Mouse (Mus musculus) left cerebral cortex, adult 2 months (tissue): ENCODE results near the gene Coa6. TPM values are rescaled to one million over a fixed set of nuclear protein-coding genes. Genes with fewer than 3 reads are reported as not detected.

ENCODE experiments used
- DNase-seq, 2 experiments: peaks; one replicate each; pipeline ENCODE4 v3.0.0; 2021 to 2022; ENCODE audit warnings: low spot score in 2 of 2, mixed read lengths in 1 of 2; ENCODE audit errors: extremely low spot score in 1 of 2
- H3K27ac ChIP-seq: fragments of 200-600 bp; 2 replicates; pipeline ENCODE4 v1.8.1; 2022
- H3K4me3 ChIP-seq: fragments of 200-600 bp; 2 replicates; pipeline ENCODE4 v1.8.1; 2022
- CTCF ChIP-seq: fragments of 200-600 bp; IDR thresholded peaks from 2 replicates; pipeline ENCODE4 v1.8.1; 2022; ENCODE audit warnings: antibody characterized with exemption, mild to moderate bottlenecking, moderate library complexity
- intact Hi-C: fragments of 180-260 bp; cut with DNase I; formaldehyde crosslinking; loops from one replicate; pipeline ENCODE4 v1.15.1; 2025
- total RNA-seq, 2 experiments: library from RNA; stranded (reverse); gene quantifications; 2 replicates each; pipeline ENCODE4 v1.2.3; 2021

The Coa6 gene
- total RNA-seq, 2 experiments from 2014 or later, result 23.0 to 25.6 TPM

DNA sequence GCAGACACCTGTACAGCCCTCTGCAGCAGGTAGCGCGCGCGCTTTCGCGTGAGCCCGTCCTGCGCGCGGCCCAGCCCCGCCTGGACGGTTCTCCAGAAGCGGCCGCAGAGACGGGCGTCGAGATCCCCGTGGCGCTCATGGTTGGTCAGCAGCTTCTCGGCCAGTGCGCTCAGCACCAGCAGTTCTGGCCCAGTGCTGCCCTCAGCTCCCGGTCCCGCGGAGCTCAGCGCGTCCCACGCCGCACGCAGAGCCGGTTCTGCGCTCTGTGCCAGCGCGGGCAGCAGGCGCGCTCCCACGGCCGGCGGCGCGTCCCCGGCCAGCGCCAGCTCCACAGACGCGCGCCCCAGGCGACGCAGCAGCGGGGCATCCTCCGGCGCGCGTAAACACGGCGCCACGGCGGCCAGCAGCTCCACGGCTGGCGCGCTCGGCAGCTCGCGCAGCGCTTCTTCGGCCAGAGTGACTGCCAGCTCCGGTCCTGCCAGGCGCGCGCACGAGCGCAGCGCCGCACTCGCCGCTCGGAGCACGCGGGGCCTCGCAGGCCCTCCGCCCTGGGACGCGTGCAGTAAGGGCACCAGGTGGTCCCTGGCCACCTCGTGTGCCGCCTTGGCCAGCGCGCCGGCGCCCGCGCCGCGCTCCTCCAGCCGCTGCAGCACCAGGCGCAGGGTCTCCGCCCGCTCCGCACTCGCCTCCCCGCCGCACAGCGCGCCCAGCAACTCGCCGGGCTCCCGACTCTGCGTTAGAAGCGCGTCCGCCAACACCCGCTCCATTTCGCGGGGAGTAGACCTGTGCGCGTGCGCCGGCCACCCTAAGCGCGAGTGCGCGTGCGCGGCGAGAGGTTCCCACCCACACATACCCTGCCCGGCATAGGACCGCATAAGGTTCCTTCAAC is 52.2 kb downstream of the Coa6 start, which contains the start of gene Tarbp1:
Gene Tarbp1 (minus strand): TSS at position 767 of the 889 bp plus-strand sequence.
- no peak for TF ChIP-seq CTCF
- peak; percentile 90 to 94 for DNase-seq
- peak within 1 kb of the TSS; percentile 68 for H3K4me3 ChIP-seq
- H3K27ac ChIP-seq, result peak within 1 kb of the TSS; percentile 94
- intact Hi-C loops, result no loop called here

Other genes starting within 250 kb of the Coa6 start
- gene Slc35f3, start 124.0 kb upstream of the Coa6 start, total RNA-seq, result 10 to 100 TPM; 36.9 to 42.5 TPM
- gene Tarbp1, start 52.5 kb downstream of the Coa6 start, total RNA-seq, result 1 to 10 TPM; 4.2 to 4.6 TPM
- gene Irf2bp2, start 171.5 kb downstream of the Coa6 start, total RNA-seq, result 10 to 100 TPM; 63.9 to 78.4 TPM